Mouse (Mus musculus) erythroblast, embryonic 14.5 days (primary cell): Measurements from ENCODE around the gene Ccr7. TPM values are rescaled to one million over a fixed set of nuclear protein-coding genes. Genes with fewer than 3 reads are reported as not detected.

ENCODE experiments used
- H3K27me3 ChIP-seq: 2 replicates; pipeline ENCODE4 v1.6.1; 2012; ENCODE audit warnings: inconsistent platforms; ENCODE audit not compliant: control insufficient read depth
- H3K36me3 ChIP-seq: 2 replicates; pipeline ENCODE4 v1.6.1; 2012; ENCODE audit warnings: mild to moderate bottlenecking, inconsistent platforms; ENCODE audit not compliant: control insufficient read depth
- H3K4me1 ChIP-seq: 2 replicates; pipeline ENCODE4 v1.6.1; 2012; ENCODE audit warnings: inconsistent platforms; ENCODE audit not compliant: control insufficient read depth
- H3K4me3 ChIP-seq: replicated peaks from 2 replicates; pipeline ENCODE3; 2012; ENCODE audit warnings: moderate library complexity, mild to moderate bottlenecking, inconsistent platforms
- H3K9me3 ChIP-seq: 2 replicates; pipeline ENCODE4 v1.6.1; 2012; ENCODE audit warnings: low read length, inconsistent platforms, mixed read lengths; ENCODE audit not compliant: control insufficient read depth
- GATA1 ChIP-seq: IDR thresholded peaks from 2 replicates; pipeline ENCODE4 v1.6.1; 2012; ENCODE audit warnings: low read length, inconsistent platforms, mixed read lengths
- TAL1 ChIP-seq: IDR thresholded peaks from 3 replicates; pipeline ENCODE4 v1.6.1; 2012; ENCODE audit warnings: low read length, inconsistent platforms, mixed read lengths
- polyA plus RNA-seq: library from polyadenylated mRNA; stranded (reverse); fragments of >175 nt; gene quantifications from 2 replicates; pipeline ENCODE4 v1.2.3, GENCODE M21; 2012

Gene Ccr7
- polyA plus RNA-seq, 1 experiment: not detected

GRCm38 (mm10) chr11:99112700-99113099 lies 42.2 kb downstream of the Ccr7 start:
- H3K27me3 ChIP-seq: no peaks in the 10 kb centered on the region
- no peak overlapping the region for H3K4me3 ChIP-seq
- H3K4me1 ChIP-seq: no peaks in the 10 kb centered on the region
- no peaks in the 10 kb centered on the region for H3K9me3 ChIP-seq
- TF ChIP-seq GATA1 (no peak), TAL1 (no peak)
- no peaks in the 10 kb centered on the region for H3K36me3 ChIP-seq

- Histone ChIP-seq H3K4me3 (no peak overlapping the region), H3K4me1 (no peaks in the 10 kb centered on the region), H3K36me3 (no peaks in the 10 kb centered on the region), H3K9me3 (no peaks in the 10 kb centered on the region), H3K27me3 (no peaks in the 10 kb centered on the region)
- TF ChIP-seq GATA1: no peak
- no peak for TF ChIP-seq TAL1
These were observed 43.2 kb downstream of the Ccr7 start for GRCm38 (mm10) chr11:99111631-99112030.

DNA sequence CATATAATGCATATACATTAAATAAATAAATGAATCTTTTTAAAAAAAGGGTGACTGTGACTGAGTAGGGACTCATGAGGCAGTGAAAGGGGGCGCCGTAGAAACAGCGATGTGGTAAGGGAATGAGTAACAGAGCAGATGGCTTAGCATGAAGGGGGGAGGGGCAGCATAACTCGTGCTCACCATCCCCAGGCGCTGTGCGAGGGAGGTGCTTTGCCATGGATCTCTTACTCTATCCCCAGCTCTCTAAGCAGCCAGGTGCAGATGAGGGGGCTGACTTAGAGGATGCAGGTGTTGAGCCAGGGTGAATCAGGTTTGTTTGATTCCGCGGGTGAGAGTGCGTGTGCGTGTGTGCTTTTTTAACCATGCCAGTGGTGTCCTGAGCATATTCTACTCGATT lies 43.7 kb downstream of the Ccr7 start:
- no peaks in the 10 kb centered on the region for H3K4me1 ChIP-seq
- no peaks in the 10 kb centered on the region for H3K36me3 ChIP-seq
- H3K4me3 ChIP-seq: no peak overlapping the region
- H3K9me3 ChIP-seq: no peaks in the 10 kb centered on the region
- no peaks in the 10 kb centered on the region for H3K27me3 ChIP-seq
- TF ChIP-seq GATA1: no peak
- no peak for TF ChIP-seq TAL1

GRCm38 (mm10) chr11:99110370-99111110 lies 44.3 kb downstream of the Ccr7 start:
- no peaks in the 10 kb centered on the region for H3K9me3 ChIP-seq
- no peak overlapping the region for H3K4me3 ChIP-seq
- no peaks in the 10 kb centered on the region for H3K4me1 ChIP-seq
- H3K36me3 ChIP-seq: no peaks in the 10 kb centered on the region
- no peaks in the 10 kb centered on the region for H3K27me3 ChIP-seq
- TF ChIP-seq TAL1: no peak
- no peak for TF ChIP-seq GATA1

DNA sequence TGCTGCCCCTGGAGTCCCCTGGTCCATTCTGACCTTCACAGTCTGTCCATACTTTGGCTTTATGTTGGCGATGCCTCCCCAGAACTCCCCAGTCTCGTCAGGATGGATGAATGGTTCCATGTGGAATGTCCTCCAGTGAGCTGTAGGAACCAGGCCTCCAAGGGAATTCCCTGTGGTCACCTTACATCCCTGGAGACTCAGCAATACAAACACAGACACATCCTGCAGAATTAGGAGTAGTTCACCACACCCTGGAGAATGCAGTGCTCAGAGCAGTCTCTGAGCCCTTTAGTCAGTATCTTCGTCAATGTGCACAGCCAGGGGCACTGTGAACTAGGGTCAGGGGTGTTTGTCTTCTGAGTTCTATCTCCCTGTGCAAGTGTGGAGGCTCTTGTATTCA lies 46.6 kb downstream of the Ccr7 start:
- Histone ChIP-seq H3K4me1 (no peaks in the 10 kb centered on the region), H3K9me3 (no peaks in the 10 kb centered on the region), H3K27me3 (no peaks in the 10 kb centered on the region), H3K36me3 (no peaks in the 10 kb centered on the region), H3K4me3 (no peak overlapping the region)
- TF ChIP-seq GATA1 (no peak), TAL1 (no peak)

- Histone ChIP-seq H3K4me3 (no peak overlapping the region), H3K4me1 (no peaks in the 10 kb centered on the region), H3K36me3 (no peaks in the 10 kb centered on the region), H3K27me3 (no peaks in the 10 kb centered on the region), H3K9me3 (no peaks in the 10 kb centered on the region)
- TF ChIP-seq GATA1 (no peak), TAL1 (no peak)
These were observed 48.7 kb downstream of the Ccr7 start for GRCm38 (mm10) chr11:99105981-99106726.

DNA sequence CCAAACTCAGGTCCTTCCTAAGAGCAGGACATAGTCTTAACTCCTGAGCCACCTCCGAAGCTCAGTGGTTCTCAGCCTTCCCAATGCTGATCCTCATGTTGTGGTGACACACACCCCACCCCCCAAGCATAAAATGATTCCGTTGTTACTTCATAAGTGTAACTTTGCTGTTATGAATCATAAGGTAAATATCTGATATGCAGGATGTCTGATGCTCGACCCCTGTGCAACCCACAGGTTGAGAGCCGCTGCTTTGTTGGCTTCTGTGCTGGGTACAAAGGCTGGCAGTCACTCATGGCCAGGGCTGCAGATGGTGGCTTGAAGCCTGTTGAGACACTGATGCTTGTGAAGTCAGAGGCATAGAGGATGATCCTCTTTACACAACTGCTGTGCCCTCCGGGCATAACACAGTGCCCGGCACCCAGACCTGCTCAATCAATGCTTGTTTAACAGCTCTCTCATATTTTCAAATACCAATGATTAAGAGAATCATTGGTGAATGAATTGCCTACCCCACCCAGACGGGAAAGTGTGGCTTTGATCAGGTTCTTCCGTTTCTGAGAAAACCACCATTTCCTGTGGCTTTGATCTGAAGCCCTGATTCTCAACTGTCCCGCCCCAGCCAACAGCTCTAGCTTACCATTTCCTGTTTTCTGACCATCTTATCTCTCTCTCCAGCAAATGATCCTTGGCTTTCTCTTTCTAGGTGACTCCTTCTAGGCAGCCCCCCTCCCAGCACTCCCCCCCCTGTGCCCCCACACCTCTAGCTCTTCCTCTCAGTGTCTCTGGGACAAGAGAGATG lies 50.1 kb downstream of the Ccr7 start:
- Histone ChIP-seq H3K36me3 (no peaks in the 10 kb centered on the region), H3K4me1 (no peaks in the 10 kb centered on the region), H3K27me3 (no peaks in the 10 kb centered on the region), H3K4me3 (no peak overlapping the region), H3K9me3 (no peaks in the 10 kb centered on the region)
- no peak for TF ChIP-seq GATA1
- TF ChIP-seq TAL1: no peak

GRCm38 (mm10) chr11:99102575-99103270 lies 52.2 kb downstream of the Ccr7 start:
- H3K9me3 ChIP-seq: no peaks in the 10 kb centered on the region
- H3K4me1 ChIP-seq: no peaks in the 10 kb centered on the region
- H3K27me3 ChIP-seq: no peaks in the 10 kb centered on the region
- TF ChIP-seq TAL1 (no peak), GATA1 (no peak)
- no peak overlapping the region for H3K4me3 ChIP-seq
- H3K36me3 ChIP-seq: no peaks in the 10 kb centered on the region

DNA sequence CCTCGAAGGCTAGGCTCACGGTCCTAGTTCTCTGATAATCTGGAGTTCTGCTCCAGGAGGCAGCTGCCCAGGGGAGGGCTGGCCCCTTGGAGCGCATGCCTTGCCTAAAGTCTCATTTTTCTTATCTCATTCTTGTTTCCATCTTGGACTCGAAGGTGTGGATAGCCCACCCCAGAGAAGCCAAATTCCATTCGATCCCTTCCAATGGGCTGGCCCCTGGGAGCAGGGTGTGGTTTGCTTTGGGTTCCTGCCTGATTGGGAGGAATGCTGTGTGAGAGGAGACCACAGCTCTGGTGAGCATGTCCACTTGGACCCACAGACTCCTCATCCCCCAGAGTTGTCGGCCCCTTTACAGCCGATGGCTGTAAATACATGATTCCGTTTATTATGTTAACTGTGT lies 53.2 kb downstream of the Ccr7 start:
- Histone ChIP-seq H3K9me3 (no peaks in the 10 kb centered on the region), H3K4me3 (no peak overlapping the region), H3K4me1 (no peaks in the 10 kb centered on the region), H3K27me3 (no peaks in the 10 kb centered on the region), H3K36me3 (no peaks in the 10 kb centered on the region)
- no peak for TF ChIP-seq GATA1
- no peak for TF ChIP-seq TAL1
